Mouse (Mus musculus) testis, postnatal 14 days (tissue): Measurements from ENCODE around the gene Gin1.

ENCODE experiments used
- DNase-seq: peaks from one replicate; pipeline ENCODE4 v3.0.0; 2021; ENCODE audit warnings: low spot score

Gin1 gene

DNA sequence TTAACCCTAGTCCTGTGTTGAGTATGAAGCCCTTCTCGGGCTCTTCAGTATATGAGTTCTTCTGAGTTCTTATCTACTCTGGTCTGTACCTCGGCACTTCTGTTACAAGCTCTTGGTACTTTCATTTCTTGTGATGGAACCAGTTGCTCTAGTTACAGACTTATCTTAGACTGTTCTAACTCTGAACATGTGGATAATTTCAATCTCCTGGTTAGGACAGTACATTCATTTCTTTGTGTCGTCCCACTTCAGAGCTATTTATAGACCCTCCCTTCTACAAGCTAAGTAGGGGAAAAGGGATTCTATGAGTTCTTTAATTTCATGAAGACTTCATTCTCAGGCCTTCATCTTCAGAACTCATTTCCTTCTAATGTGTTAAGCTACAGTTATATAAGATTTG lies 17.7 kb downstream of the Gin1 start:
- no peak for DNase-seq

DNA sequence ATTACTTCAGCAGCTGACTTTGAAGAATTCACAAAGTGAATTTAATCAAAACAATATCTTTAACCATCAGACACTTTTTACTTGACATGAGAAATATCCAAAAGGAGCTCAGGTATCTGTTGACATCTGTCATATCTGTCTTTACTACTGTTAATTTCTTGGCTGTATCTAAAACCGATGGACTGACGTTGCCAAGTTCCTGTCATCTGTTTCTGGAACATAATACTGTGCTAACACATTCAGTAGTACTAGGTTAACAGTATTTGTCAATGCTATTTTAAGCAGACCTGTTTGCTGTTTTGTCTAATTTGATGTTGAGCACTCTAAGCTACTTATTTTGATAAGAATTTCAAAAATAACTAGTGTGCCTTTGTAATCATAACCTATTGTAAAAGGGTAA lies 18.5 kb downstream of the Gin1 start:
- no peak for DNase-seq

DNA sequence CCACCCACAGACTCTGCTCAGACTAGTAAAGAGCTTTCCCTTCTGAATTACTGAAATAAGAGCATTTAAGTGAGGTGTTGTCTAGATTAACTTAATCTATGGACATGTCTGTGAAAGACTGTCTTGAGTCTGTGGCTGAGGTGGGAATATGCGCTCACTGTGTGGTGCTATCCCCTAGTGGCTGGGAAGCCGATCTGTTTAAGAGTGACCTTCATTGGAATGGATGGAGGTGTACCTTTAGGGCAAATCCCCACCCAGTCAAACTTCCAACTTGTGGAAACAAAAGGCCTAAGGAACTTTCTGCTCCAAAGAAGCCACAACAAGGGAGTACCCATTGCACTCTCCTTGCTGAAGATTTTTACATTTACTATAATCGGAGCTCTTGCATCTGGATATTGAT lies 24.1 kb downstream of the Gin1 start:
- DNase-seq = no peak

DNA sequence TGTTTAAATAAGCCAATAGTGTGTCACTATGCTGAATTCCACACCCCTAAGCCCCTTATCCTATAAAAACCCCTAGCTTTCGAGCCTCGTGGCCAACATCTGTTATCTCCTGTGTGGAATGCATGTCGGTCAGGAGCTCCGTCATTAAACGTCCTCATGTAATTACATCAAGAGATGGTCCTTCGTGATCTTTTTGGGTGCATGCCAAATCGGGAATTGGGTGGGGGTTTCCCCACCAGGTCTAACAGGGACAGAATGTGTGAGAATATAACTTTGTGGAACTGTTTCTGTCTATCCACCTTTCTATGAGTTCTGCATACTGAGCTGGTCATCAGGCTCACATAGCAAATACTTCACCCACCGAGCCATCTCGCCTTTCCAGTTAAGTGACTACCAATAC lies 26.0 kb downstream of the Gin1 start:
- no peak for DNase-seq

DNA sequence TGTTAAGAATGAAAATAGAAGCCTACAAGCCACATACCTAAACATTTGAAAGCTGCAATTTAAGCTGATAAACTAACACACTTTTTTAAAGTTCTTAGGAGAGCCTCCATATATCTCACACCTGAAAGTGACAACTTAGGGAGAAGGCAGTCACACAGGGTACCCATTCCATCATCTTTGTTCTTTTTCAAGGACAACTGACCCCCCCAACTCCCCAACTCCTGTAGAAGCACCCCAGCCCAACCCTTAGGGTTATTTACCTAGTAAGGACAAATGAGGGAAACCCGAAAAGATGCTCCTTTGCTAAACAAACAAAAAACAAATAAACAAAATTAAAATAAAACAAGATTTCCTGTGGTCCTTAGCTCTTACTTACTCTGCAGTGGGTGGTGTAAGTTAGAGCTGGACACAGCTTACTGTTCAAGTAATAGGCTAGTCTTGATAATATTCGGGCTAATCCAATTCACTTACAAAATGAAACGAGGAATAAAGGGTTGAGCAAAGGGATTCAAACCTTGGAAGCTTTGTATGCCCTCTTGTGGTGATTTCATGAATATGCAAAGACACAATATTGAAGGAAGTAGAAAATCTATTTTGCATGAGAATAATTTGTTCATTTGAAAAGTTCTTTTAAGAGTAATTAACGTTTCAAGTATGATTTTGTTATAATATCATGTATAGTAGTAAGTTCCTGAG lies 32.4 kb downstream of the Gin1 start:
- DNase-seq = no peak

DNA sequence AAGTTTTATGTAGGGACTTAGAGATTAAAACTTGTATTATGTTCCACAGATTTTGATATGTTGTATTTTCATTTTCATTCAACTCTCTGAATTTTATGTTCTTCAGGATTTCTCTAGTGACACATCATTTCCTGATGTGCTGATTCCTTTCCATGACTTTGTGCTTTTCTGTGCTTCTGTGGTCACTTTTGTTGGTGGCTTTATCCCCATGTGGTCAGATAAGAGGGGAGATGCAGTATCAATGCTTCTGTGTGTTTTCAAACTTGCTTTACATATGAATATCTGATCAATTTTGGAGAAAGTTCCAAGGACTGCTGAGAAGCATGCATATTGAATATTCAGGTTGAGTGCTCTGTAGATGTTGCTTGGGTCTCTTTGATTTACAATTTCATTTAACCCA lies 34.5 kb downstream of the Gin1 start:
- no peak for DNase-seq

DNA sequence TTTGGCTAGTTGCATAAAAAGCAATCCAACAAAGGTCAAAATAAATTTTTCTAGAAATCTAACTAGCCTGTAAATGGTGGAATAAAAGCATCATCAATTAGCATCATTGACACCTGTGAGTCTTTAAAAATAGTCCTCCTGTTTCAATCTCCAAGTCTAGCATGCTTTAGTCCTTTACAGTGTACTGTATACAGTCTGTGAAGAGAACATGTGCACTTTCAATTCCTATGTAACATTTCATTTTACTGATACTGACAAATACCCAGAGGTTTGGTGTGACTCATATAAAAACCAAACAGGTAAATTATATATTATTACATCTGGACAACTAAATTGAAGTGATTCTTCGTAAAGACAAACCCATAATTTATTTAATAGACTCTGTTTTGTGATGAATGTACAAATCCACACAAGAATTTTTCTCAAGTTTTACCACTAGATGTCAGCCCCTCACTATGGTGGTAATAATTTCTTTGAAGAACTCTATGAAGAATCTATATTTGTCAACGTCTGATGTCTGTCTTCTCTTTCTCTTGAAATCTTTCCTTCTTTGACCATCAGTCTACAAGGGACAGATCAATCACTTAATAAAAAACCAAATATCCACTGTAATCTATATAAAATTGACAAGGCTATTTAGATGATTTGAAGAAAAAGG lies 39.4 kb downstream of the Gin1 start:
- DNase-seq = no peak

DNA sequence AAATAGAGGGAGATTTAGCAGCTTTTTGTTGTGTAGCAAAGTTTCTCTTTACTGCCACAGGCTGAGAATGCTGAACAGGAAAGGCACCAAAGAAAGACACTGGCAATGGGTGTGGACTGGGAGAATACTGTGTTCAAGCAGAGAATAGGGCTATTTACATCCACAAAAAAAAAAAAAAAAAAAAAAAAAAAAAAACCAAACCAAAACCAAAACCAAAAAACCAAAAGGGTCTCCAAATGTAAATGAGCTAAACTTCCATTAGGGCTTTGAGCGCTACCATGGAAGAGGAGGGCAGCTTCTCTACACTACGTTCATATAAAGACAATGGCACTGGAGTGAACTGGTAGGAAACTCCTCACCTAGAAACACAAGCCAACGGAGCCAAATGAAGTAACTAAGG lies 51.3 kb downstream of the Gin1 start:
- DNase-seq = no peak

DNA sequence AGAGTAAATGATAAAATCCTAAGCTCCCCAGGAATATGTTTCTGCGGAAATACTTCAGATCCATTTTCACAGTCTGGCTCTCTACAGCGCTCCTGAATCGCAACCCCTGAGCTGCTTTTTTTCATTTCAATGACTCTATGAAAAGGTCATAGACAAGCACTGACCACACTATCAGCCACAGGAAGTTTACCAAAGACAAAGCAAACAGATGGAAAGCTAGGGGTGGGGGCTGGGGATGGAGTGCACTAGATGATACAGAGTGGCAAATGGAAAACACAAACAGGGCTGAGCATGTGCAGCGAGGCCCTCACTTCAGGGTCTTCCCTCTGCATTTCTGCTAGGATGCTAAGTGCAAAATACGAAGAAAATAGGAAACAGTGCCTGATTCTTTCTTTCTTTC lies 52.2 kb downstream of the Gin1 start:
- DNase-seq = peak; percentile 15

DNA sequence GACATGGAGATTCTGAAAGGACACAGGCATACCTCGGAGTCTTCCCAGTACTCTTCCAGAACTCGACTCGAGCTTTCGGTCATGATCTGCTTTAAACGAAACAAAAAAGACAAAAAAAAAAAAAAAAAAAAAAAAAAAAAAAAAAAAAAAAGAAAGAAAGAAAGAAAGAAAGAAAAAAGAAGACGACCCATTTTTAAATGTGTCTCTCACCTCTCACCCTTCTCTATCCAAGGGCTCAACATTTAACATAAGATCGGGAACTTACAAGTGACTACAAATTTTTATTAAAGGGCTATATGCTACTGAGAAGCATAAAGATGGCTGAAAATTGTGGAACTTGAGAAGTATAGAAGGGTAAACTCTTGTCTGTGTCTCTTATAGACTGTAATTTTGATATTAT lies 52.9 kb downstream of the Gin1 start:
- DNase-seq = no peak

DNA sequence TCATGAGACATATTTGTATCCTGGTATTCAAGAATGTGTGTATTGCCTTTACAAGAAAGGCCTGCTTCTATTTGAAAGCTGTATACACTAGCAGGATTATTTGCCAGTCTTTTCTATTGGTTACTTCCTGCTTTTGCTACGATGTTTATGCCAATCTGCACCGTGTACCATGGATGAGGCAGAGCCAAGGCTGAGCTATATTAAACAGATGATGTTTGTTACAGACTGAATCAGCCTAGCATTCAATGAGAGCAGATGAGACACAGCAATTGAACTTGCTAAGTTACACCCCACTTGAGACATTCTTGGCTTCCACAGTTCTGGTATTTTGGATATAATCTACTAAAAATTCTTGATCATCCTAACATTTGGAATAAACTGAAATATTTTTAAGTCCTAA lies 57.6 kb downstream of the Gin1 start:
- no peak for DNase-seq

DNA sequence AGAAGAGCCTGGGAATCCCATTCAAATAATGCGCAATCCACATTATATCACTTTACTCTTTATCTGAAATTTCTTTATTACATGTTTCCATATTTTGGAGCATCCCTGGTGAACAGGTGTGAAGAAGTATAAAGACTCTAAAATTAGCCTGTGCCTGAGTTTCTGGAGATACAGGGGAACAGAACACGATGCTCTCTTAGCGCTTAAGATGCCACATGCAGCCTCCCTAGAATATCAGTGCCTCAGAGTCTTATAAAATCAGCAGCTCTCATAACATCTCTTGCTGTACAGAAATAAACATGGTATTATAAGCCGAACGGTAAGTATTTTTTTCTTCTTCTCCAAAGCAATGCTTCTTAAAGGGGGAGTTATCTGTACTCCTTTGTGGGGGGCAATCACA lies 58.1 kb downstream of the Gin1 start:
- DNase-seq = no peak

DNA sequence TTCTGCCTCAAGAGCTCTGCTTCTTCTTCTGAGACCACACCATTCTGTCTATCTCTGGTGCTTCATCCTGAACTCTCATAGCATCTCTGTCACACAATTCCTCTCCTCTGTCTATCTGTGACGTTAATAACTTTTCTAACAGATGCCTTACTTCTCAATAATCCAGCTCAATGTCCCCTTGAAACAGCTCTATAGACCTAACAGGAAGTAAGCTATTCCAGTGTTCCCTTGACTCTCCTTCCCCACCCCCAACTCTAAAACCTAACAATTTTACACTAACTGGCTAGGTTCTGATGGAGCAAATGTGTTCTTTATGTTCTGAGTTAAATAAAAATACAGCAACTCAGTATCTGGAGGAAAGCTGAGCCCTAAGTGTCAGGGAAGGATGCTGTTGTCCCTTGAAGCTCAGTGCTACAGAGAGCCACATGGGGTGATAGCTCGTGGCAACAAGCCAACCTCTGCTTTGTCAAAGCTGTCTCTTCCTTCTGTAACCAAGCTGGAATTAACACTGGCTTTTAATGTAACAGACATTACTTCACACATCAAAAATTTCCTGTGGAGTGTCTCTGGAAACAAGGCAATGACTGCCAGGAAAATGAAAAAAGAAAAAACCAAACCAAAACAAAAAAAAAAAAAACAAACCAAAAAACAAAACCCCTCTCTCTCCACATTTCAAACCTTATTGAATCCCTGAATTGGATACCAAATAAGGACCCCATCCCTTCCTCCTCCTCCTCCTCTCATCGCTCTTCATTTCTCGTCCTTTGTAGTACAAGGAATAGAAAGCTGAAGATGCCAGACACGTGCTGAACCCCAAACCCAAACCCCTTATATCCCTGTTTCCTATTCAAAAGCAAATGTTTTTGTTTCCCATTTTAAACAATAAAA lies 63.7 kb downstream of the Gin1 start:
- no peak for DNase-seq

DNA sequence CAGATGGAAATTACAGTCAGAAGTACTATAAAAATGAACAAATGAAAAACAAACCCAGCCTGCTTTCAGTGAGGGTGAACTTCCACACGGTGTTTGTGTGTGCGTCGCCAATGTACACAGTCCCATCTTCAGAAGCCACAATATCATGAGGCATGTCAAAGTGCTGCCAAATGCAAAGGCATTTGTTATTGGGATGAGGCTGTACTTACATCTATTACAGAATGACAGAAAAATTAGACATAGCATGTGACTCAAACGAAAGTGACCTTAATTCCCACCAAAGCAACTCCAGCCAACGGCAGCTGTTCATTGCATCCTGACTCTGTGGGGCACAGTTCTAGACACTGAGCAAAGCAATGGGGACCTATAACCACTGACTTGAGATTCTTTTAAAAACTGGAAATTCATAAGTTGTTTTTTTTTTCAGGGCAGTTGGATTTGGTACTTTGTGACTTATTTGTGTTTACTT lies 64.4 kb downstream of the Gin1 start:
- DNase-seq = no peak
